Mouse (Mus musculus): ENCODE data around the gene Xylt1. TPM values are rescaled to one million over a fixed set of nuclear protein-coding genes. Genes with fewer than 3 reads are reported as not detected.

Xylt1 gene
- polyA plus RNA-seq, 1 experiment from 2014 or later, result 2.5 TPM

DNA sequence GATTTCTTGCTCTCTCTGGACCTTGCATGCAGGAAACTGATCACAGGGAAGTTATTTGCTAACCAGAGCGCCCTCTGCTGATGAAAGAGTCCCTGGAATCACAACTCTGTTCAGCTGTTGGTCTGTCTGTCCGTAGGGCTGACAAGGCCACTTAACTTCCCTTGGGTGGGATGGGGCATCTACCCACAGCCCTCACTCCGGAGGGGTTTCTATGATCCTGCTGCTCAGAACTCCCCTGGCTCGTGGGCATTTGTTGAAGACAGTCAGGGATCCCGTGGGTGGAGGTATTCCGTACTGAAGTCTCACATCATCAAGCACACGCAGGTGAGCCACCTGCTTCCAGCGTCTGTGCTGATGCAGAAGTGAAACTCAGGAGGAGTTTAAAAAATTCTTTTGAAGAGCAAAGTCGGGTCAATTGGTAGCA is 4.9 kb upstream of the Xylt1 start:
- no peak for ATAC-seq
- no peak overlapping the region for H3K27ac ChIP-seq (ENCODE audit: low read length)
- H3K9me3 ChIP-seq (replicated peaks; ENCODE audit: control insufficient read depth, low read length, poor library complexity, severe bottlenecking), result no peaks in the 10 kb centered on the region
- no peak overlapping the region for H3K9ac ChIP-seq (ENCODE audit: low read depth, low read length)
- H3K4me3 ChIP-seq (ENCODE audit: low read depth, low read length), result no peak overlapping the region
- H3K4me2 ChIP-seq (ENCODE audit: low read length), result no peak overlapping the region
- H3K4me1 ChIP-seq (ENCODE audit: control insufficient read depth, insufficient read depth, low read length), result peaks cover 5% of the 10 kb centered on the region; the same call in 1 of the 2 replicates
- 36% methylated on average over 9 of the region's 9 CpGs for WGBS
- peaks cover 3% of the 10 kb centered on the region; the same call in 1 of the 2 replicates for H3K27me3 ChIP-seq (ENCODE audit: control insufficient read depth, insufficient read depth, low read depth, low read length)
- H3K36me3 ChIP-seq (ENCODE audit: control insufficient read depth, insufficient read depth, low read length), result no peaks in the 10 kb centered on the region

DNA sequence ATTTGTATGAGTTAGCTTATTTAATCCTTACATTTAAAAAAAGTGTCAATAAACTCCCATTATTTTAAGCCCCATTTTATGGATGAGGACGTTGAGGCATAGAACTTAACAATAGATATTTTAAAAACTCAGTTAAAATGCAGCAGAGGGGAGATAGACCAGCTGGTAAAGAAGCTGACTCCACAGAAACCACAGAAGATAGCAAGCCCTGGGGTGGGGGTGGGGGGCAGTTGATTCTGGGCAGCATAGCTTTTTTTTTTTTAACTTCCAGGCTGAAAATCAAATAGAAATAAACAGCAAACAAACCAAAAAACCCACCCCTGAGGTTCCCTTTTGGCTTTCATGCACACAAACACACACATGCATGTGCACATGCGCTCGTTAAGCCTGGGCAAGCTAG is 3.6 kb upstream of the Xylt1 start:
- Histone ChIP-seq H3K36me3 (ENCODE audit: control insufficient read depth, insufficient read depth, low read length) (no peaks in the 10 kb centered on the region), H3K9me3 (replicated peaks; ENCODE audit: control insufficient read depth, low read length, poor library complexity, severe bottlenecking) (no peaks in the 10 kb centered on the region), H3K27ac (ENCODE audit: low read length) (no peak overlapping the region), H3K4me1 (ENCODE audit: control insufficient read depth, insufficient read depth, low read length) (peaks cover 9% of the 10 kb centered on the region; the same call in 1 of the 2 replicates), H3K27me3 (ENCODE audit: control insufficient read depth, insufficient read depth, low read depth, low read length) (peaks cover 3% of the 10 kb centered on the region; the same call in 1 of the 2 replicates), H3K4me3 (ENCODE audit: low read depth, low read length) (no peak overlapping the region), H3K4me2 (ENCODE audit: low read length) (no peak overlapping the region), H3K9ac (ENCODE audit: low read depth, low read length) (no peak overlapping the region)
- ATAC-seq, result no peak
- 83% methylated on average over 3 of the region's 3 CpGs for WGBS

DNA sequence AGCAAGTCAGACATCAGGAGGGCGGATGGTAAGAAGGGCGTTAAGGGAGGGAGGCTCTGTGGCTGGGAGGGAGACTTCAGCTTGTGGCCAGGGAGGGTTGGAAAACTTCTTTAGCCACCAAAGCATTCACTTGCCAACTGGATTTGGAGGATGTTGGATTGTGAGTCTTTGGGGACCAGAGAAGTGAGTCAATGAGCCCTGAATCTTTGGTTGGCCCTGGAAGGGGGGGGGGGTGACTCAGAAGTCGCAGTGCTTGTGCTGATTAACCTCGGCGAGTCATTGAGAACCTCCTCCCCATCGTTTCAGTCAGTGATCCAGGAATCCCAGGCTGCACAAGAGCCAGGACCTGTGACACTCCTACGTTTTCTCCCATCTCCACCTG is 752 bp upstream of the Xylt1 start:
- H3K36me3 ChIP-seq (ENCODE audit: control insufficient read depth, insufficient read depth, low read length), result no peaks in the 10 kb centered on the region
- H3K4me3 ChIP-seq (ENCODE audit: low read depth, low read length), result peak overlapping the region; percentile 85
- peaks cover 3% of the 10 kb centered on the region; the same call in 1 of the 2 replicates for H3K27me3 ChIP-seq (ENCODE audit: control insufficient read depth, insufficient read depth, low read depth, low read length)
- peak overlapping the region; percentile 82 for H3K4me2 ChIP-seq (ENCODE audit: low read length)
- no peaks in the 10 kb centered on the region for H3K9me3 ChIP-seq (replicated peaks; ENCODE audit: control insufficient read depth, low read length, poor library complexity, severe bottlenecking)
- peak overlapping the region; percentile 85 for H3K9ac ChIP-seq (ENCODE audit: low read depth, low read length)
- H3K4me1 ChIP-seq (ENCODE audit: control insufficient read depth, insufficient read depth, low read length), result peaks cover 16% of the 10 kb centered on the region
- 7% methylated on average over 7 of the region's 7 CpGs for WGBS
- H3K27ac ChIP-seq (ENCODE audit: low read length), result no peak overlapping the region
- ATAC-seq, result no peak; the same call in 1 of the 2 replicates

DNA sequence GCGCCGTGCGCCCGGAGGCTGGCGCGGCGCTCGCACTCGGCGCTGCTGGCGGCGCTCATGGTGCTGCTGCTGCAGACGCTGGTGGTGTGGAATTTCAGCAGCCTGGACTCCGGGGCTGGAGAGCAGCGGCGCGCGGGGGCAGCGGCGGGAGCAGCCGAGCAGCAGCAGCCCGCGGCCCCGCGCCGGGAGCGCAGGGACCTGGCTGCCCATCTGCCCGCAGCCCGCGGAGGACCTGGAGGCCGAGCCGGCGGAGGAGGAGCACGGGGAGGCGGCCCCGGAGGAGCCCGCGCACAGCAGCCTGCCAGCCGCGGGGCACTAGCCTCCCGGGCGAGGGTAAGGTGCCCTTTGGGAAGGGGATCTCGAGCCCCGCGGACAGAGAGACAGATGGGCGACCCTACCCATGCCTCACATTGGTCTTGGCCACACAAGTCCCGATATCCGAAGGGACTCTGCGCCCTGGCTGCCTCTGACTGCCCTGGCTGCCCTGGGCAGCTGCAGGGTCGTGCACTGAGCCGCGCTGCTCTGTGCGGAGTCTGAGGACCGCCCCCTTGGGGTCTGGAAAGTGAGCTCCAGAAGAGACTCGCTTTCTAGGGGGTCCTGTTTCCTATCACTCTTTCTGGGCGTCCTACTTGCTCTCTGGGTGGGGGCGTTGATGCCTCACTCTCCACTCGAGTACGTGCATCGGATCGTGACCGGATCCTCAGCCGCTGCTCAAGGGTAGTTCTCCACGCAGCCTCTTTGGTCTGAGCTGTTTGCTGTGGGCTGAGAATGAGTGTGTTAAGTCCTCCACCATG is 606 bp downstream of the Xylt1 start:
- Histone ChIP-seq H3K9me3 (replicated peaks; ENCODE audit: control insufficient read depth, low read length, poor library complexity, severe bottlenecking) (no peaks in the 10 kb centered on the region), H3K4me3 (ENCODE audit: low read depth, low read length) (peak overlapping the region; percentile 85), H3K4me1 (ENCODE audit: control insufficient read depth, insufficient read depth, low read length) (peaks cover 16% of the 10 kb centered on the region), H3K27me3 (ENCODE audit: control insufficient read depth, insufficient read depth, low read depth, low read length) (peaks cover 3% of the 10 kb centered on the region; the same call in 1 of the 2 replicates), H3K9ac (ENCODE audit: low read depth, low read length) (peak overlapping the region; percentile 85), H3K27ac (ENCODE audit: low read length) (peak overlapping the region; percentile 85), H3K4me2 (ENCODE audit: low read length) (peak overlapping the region; percentile 82), H3K36me3 (ENCODE audit: control insufficient read depth, insufficient read depth, low read length) (no peaks in the 10 kb centered on the region)
- WGBS, result under 1% methylated on average over 54 of the region's 64 CpGs
- ATAC-seq, result peak; percentile 79

DNA sequence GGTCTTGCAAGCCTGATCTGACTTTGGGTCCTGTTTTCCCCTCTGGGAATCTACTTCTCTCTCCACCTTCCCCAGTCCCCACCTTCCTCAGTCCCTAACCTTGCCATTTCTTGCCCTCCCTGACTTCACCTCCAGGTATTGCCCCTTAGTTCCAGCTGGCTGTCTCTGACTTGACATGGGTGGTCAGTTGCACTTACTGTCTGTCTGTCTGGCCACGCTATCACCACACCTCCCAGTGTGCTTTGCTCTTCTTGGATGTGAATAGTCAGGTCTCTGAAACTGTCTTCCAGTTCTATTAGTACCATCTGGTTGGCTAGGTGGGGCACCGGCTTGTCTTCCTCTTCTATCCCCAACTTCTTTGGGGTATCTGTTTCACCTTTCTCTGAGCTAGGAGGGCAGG is 1.2 kb downstream of the Xylt1 start:
- peak overlapping the region; percentile 85 for H3K4me3 ChIP-seq (ENCODE audit: low read depth, low read length)
- H3K4me1 ChIP-seq (ENCODE audit: control insufficient read depth, insufficient read depth, low read length), result peaks cover 16% of the 10 kb centered on the region
- 32% methylated on average over 2 of the region's 2 CpGs for WGBS
- no peaks in the 10 kb centered on the region for H3K36me3 ChIP-seq (ENCODE audit: control insufficient read depth, insufficient read depth, low read length)
- no peak for ATAC-seq
- H3K4me2 ChIP-seq (ENCODE audit: low read length), result peak overlapping the region; percentile 82
- peak overlapping the region; percentile 85 for H3K9ac ChIP-seq (ENCODE audit: low read depth, low read length)
- H3K9me3 ChIP-seq (replicated peaks; ENCODE audit: control insufficient read depth, low read length, poor library complexity, severe bottlenecking), result no peaks in the 10 kb centered on the region
- H3K27me3 ChIP-seq (ENCODE audit: control insufficient read depth, insufficient read depth, low read depth, low read length), result peaks cover 3% of the 10 kb centered on the region; the same call in 1 of the 2 replicates
- H3K27ac ChIP-seq (ENCODE audit: low read length), result 0 out of 2 replicates have a peak overlapping the region, but pooled peaks have one; percentile 85

DNA sequence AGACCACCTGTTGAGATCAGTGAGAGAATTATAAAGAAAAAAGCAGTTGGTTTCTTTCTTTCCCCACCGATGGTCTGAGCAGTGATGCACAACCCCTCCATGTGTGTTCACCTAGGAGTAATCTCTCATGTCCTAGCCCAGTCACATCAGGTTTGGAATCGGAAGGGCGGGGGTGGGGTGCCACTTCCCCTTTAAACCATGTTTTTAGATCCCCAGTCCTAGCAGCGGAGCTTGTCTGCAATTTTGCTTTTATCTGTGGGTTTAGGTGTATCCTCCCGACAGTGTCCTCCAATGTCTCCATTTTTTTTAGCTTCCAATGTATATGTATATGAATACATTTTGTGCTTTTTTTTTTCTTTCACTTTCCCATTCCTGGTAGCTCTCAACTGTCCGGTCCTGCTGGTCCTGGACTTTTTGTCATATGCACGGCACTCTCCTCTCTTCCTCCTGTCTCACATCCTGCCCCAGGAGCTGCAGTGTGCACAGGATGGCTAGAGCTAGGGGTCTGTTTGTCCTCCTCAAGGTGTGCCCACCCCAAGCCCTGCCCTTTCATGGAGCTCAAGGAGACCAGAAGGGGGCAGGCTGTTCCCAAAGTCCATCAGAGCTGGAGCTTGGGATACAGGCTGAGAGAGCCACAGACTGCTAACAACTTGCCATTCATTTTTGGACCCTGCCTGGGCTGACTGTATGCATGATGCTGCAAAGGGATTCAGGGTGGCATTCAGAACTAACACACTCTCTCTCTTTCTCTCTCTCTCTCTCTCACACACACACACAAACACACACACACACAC is 2.6 kb downstream of the Xylt1 start:
- Histone ChIP-seq H3K36me3 (ENCODE audit: control insufficient read depth, insufficient read depth, low read length) (no peaks in the 10 kb centered on the region), H3K27ac (ENCODE audit: low read length) (no peak overlapping the region), H3K4me2 (ENCODE audit: low read length) (peak overlapping the region; percentile 82), H3K4me1 (ENCODE audit: control insufficient read depth, insufficient read depth, low read length) (peaks cover 16% of the 10 kb centered on the region), H3K4me3 (ENCODE audit: low read depth, low read length) (peak overlapping the region; percentile 85), H3K27me3 (ENCODE audit: control insufficient read depth, insufficient read depth, low read depth, low read length) (peaks cover 3% of the 10 kb centered on the region; the same call in 1 of the 2 replicates), H3K9me3 (replicated peaks; ENCODE audit: control insufficient read depth, low read length, poor library complexity, severe bottlenecking) (no peaks in the 10 kb centered on the region), H3K9ac (ENCODE audit: low read depth, low read length) (peak overlapping the region; percentile 26; the same call in 1 of the 2 replicates)
- WGBS, result 71% methylated on average over 7 of the region's 7 CpGs
- ATAC-seq, result no peak

DNA sequence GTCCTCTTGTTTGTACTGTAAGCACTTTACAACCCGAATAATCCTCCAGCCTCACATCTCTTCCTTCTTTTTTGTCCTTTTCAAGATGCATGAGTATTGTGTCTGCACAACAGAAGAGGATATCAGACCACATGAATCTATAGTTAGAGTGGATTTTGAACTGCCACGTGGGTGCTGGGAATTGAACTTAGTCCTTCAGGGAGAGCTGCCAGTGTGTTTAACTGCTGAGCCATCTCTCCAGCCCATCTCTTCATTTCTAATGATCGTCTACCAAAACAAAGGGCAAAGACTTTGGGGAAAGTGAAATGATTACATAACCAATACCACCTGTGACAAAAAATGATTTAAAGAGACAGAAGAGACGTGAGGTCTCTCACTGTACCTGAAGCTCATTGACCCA is 5.6 kb downstream of the Xylt1 start:
- H3K9ac ChIP-seq (ENCODE audit: low read depth, low read length), result no peak overlapping the region
- no peak overlapping the region for H3K4me3 ChIP-seq (ENCODE audit: low read depth, low read length)
- H3K4me2 ChIP-seq (ENCODE audit: low read length), result no peak overlapping the region
- no peaks in the 10 kb centered on the region for H3K27me3 ChIP-seq (ENCODE audit: control insufficient read depth, insufficient read depth, low read depth, low read length)
- H3K9me3 ChIP-seq (replicated peaks; ENCODE audit: control insufficient read depth, low read length, poor library complexity, severe bottlenecking), result no peaks in the 10 kb centered on the region
- no peaks in the 10 kb centered on the region for H3K36me3 ChIP-seq (ENCODE audit: control insufficient read depth, insufficient read depth, low read length)
- WGBS, result 92% methylated on average over 4 of the region's 4 CpGs
- H3K4me1 ChIP-seq (ENCODE audit: control insufficient read depth, insufficient read depth, low read length), result peaks cover 12% of the 10 kb centered on the region
- ATAC-seq, result no peak
- H3K27ac ChIP-seq (ENCODE audit: low read length), result no peak overlapping the region

DNA sequence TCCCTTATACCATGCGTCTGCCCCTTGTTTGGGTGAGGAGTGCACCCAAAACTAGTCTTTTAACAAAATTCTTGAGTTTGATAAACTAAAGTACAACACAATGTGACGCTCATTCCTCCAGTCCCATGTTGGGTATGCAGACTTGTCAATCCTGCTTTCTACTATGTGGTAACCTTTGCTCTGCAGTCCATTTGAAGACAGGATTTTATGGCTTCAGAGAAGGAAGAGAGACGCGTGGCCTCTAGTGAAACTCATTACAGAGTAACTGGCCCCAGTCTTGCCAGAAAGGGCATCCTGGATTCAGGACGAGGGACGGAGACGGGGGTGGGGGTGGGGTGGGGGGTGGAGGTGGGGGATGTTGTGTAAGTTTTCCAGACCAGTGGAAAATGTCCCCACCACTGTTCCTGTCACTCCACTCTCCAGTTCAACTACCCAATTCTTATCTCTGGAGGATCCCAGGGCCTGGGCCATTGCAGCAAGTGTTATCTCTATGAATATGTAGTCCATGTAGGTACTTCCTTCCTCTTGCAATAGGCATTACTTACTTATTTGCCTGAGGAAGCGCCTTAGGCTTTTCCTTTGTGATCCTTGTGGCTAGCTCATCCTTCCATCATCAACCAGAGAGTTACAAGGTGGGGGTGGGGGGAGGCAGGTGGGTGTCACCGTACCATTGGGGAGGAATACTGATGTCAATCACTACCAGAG is 7.7 kb downstream of the Xylt1 start:
- WGBS, result 88% methylated on average over 9 of the region's 9 CpGs
- H3K27ac ChIP-seq (ENCODE audit: low read length), result no peak overlapping the region
- H3K9me3 ChIP-seq (replicated peaks; ENCODE audit: control insufficient read depth, low read length, poor library complexity, severe bottlenecking), result no peaks in the 10 kb centered on the region
- H3K4me3 ChIP-seq (ENCODE audit: low read depth, low read length), result no peak overlapping the region
- no peak overlapping the region for H3K4me2 ChIP-seq (ENCODE audit: low read length)
- no peak overlapping the region for H3K9ac ChIP-seq (ENCODE audit: low read depth, low read length)
- peaks cover 4% of the 10 kb centered on the region for H3K4me1 ChIP-seq (ENCODE audit: control insufficient read depth, insufficient read depth, low read length)
- H3K36me3 ChIP-seq (ENCODE audit: control insufficient read depth, insufficient read depth, low read length), result no peaks in the 10 kb centered on the region
- H3K27me3 ChIP-seq (ENCODE audit: control insufficient read depth, insufficient read depth, low read depth, low read length), result no peaks in the 10 kb centered on the region
- ATAC-seq, result no peak
